Mouse (Mus musculus): ENCODE data around the gene Dzip1l.
"Not testable (repeated sequence)": the region's sequence is repeated elsewhere in the genome, so short reads cannot be mapped to it uniquely, and the experiment has no call there.

Gene Dzip1l

GRCm38 (mm10) chr9:99629281-99630011 lies at the start of gene Dzip1l:
Gene Dzip1l, plus strand, starts transcription at chr9:99629496.
- peak; percentile 82 for DNase-seq

DNA sequence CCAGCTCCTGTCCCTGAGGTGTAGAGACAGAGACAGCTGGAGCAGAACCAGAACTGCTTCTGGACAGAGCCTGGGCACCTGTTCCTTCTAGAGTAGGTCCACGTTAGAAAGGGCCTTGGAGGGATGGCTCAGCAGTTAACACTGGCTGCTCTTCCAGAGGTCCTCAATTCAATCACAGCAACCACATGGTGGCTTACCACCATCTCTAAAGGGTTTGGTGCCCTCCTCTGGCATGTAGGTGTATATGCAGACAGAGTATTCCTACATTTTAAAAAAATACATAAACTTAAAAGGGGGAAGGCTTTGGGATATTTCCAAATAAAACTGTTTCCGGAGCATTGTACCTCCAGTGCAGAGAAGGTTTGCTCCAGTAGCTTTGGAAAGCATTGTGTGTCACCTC lies 48.6 kb upstream of the Dzip1l start:
- DNase-seq = no peak

- DNase-seq = peak; percentile 33
Observed at GRCm38 (mm10) chr9:99587505-99588202, 41.6 kb upstream of the Dzip1l start.

- no peak for DNase-seq
Observed at GRCm38 (mm10) chr9:99591144-99591543, 38.2 kb upstream of the Dzip1l start.

- not testable (repeated sequence) for DNase-seq
Observed at GRCm38 (mm10) chr9:99599127-99599526, 30.2 kb upstream of the Dzip1l start.

GRCm38 (mm10) chr9:99603566-99603965 lies 25.7 kb upstream of the Dzip1l start:
- no peak for DNase-seq

GRCm38 (mm10) chr9:99612202-99612601 lies 17.1 kb upstream of the Dzip1l start, which contains the start of gene A4gnt:
Gene A4gnt, plus strand, starts transcription at chr9:99612502.
- DNase-seq = no peak

DNA sequence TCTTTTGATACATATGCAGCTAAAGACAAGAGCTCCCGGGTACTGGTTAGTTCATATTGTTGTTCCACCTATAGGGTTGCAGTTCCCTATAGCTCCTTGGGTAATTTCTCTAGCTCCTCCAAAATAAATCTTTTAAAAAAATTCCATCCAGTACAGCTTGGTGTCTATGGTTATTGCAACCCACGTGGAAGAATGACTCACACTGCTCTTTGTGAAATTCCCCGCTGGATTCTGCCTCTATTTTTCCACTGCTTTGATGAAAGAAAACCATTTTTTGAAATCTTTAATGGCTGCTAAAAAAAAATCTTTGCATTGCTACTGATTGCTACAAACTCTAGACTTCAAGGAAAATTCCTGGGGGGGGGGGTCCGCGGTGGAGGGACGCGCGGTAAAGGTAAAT lies 9.6 kb upstream of the Dzip1l start:
- DNase-seq = no peak

GRCm38 (mm10) chr9:99620196-99620595 lies 9.1 kb upstream of the Dzip1l start:
- DNase-seq = no peak

- DNase-seq = no peak
Observed at GRCm38 (mm10) chr9:99622034-99622433, 7.3 kb upstream of the Dzip1l start.

GRCm38 (mm10) chr9:99622966-99623365 lies 6.3 kb upstream of the Dzip1l start:
- DNase-seq = no peak

- DNase-seq = no peak
Observed at GRCm38 (mm10) chr9:99624117-99624516, 5.2 kb upstream of the Dzip1l start.

GRCm38 (mm10) chr9:99628581-99628980 lies 715 bp upstream of the Dzip1l start:
- no peak for DNase-seq

DNA sequence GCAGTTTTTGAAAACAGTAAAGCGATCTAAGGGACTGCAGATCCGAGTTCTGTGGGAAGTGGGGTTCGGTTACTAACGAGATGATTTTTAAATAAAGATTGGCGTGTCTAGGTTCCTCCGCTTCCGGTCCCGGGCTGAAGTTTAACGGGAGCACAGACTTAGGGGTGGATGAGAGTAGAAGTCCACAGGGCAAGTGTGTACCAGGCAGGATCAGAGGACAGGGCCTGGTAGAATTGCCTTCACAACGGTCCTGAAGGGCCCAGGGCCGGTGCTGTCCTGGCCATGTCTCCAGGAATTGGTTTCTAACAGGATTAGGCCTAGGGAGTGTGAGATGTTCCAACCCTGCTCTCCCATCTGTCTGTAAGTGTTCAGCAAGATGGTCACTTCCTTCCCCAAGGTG lies 775 bp downstream of the Dzip1l start:
- no peak for DNase-seq

- no peak for DNase-seq
Observed at GRCm38 (mm10) chr9:99630528-99631125, 1.3 kb downstream of the Dzip1l start.

DNA sequence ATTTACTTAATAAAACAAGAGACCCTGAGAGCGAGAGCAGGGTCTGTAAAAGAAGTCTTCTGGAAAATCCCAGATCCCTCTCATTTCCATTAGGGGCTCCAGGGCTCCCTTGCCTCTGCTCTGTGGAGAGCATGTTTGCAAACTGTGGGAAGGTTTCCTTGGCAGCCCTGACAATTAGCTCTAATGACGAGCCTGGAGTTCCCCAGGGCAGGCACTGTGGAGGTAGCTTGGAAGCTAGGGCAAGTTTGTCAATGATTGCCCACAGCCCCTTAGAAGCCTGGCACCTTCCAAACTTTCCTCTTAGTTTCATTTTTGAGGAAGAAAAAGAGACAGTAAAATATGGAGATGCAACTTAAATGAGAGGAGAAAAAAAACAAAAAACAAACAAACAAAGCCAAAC lies 2.5 kb downstream of the Dzip1l start:
- DNase-seq = no peak

GRCm38 (mm10) chr9:99632264-99632663 lies 3.0 kb downstream of the Dzip1l start:
- no peak for DNase-seq

DNA sequence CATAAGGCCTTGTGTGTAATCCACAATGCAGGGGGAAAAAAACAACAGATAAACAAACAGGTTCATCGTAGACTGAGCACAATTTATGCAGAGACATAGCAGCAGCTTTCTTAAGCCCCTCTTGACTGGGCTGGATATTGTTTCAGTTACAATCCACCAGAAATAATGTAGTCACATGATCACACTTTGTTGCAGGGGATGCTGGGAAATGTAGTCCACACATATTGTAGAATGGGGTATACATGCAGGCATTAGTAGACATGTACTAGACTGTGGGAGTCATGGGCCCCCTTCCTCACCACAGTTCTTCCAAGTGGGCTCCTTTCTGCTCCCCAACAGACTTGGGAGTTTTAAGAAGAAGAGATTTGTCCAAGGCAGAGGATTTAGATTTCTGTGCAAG lies 7.5 kb downstream of the Dzip1l start:
- no peak for DNase-seq

GRCm38 (mm10) chr9:99637227-99637626 lies 7.9 kb downstream of the Dzip1l start:
- DNase-seq = no peak

GRCm38 (mm10) chr9:99637736-99638135 lies 8.4 kb downstream of the Dzip1l start:
- no peak for DNase-seq

GRCm38 (mm10) chr9:99639957-99640356 lies 10.7 kb downstream of the Dzip1l start:
- no peak for DNase-seq

GRCm38 (mm10) chr9:99645416-99645815 lies 16.1 kb downstream of the Dzip1l start:
- no peak for DNase-seq

DNA sequence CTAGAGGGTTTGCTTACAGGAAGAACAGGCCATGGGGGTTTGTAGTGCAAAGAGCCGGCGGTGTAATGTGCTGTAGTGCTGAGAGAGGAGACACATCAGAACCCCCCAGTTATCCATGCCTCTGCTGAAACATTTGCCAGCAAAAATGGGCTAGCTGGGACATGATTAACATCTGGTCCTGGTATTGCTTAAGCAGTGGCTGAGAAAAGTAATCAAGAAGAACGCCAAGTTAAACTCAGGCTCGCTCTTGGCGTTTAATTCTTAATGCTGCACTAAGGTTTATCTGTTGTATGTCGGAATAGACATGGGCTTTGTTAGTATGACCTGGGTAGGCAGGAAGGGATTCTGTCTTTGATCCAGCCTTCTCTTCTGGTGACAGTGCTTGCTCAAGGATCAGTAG lies 16.8 kb downstream of the Dzip1l start:
- no peak for DNase-seq

- DNase-seq = no peak
Observed at GRCm38 (mm10) chr9:99660756-99661155, 31.5 kb downstream of the Dzip1l start.

Measured in right cerebral cortex, postnatal 25 days (tissue).